Mouse (Mus musculus) stomach, postnatal 0 days (tissue): ENCODE measurements around the gene Tnrc6b.

Experiments
- CTCF ChIP-seq: IDR thresholded peaks from 2 replicates; pipeline ENCODE4 v1.5.1; 2016; ENCODE audit warnings: antibody characterized with exemption, low read depth, mild to moderate bottlenecking, moderate library complexity
- EP300 ChIP-seq: optimal IDR thresholded peaks from 2 replicates; pipeline ENCODE3; 2016; ENCODE audit warnings: antibody characterized with exemption

- TF ChIP-seq EP300 (no peak), CTCF (no peak)
These were observed 202.7 kb downstream of the Tnrc6b start for GRCm38 (mm10) chr15:80913803-80914202.
